Mouse (Mus musculus) MN1 (cell line): Measurements from ENCODE around the gene Dpep2nb.
"Not testable (repeated sequence)": the region's sequence is repeated elsewhere in the genome, so short reads cannot be mapped to it uniquely, and the experiment has no call there.

Source experiments
- DNase-seq: peaks from one replicate; pipeline ENCODE4 v3.0.0-alpha.2; 2016; ENCODE audit warnings: low spot score

The Dpep2nb gene

GRCm38 (mm10) chr8:106005875-106006274 is at the start of gene Dpep2nb:
Gene Dpep2nb, minus strand, starts transcription at chr8:106005975.
- no peak for DNase-seq

- DNase-seq, result peak; percentile 54
Measured at GRCm38 (mm10) chr8:106055038-106055437, 49.3 kb upstream of the Dpep2nb start.

- DNase-seq, result no peak
Measured at GRCm38 (mm10) chr8:106054190-106054811, 48.5 kb upstream of the Dpep2nb start.

GRCm38 (mm10) chr8:106052510-106053089 is 46.8 kb upstream of the Dpep2nb start:
- DNase-seq, result no peak

- DNase-seq, result peak; percentile 23
Measured at GRCm38 (mm10) chr8:106051068-106051467, 45.3 kb upstream of the Dpep2nb start.

GRCm38 (mm10) chr8:106049840-106050239 is 44.1 kb upstream of the Dpep2nb start:
- DNase-seq, result no peak

GRCm38 (mm10) chr8:106047854-106048630 is 42.3 kb upstream of the Dpep2nb start:
- DNase-seq, result no peak

- DNase-seq, result no peak
Measured at GRCm38 (mm10) chr8:106046872-106047559, 41.2 kb upstream of the Dpep2nb start.

- peak; percentile 36 for DNase-seq
Measured at GRCm38 (mm10) chr8:106044151-106044550, 38.4 kb upstream of the Dpep2nb start.

GRCm38 (mm10) chr8:106043055-106043454 is 37.3 kb upstream of the Dpep2nb start:
- no peak for DNase-seq

GRCm38 (mm10) chr8:106040218-106040617 is 34.4 kb upstream of the Dpep2nb start:
- no peak for DNase-seq

GRCm38 (mm10) chr8:106039605-106040004 is 33.8 kb upstream of the Dpep2nb start:
- no peak for DNase-seq

- DNase-seq, result no peak
Measured at GRCm38 (mm10) chr8:106038721-106039120, 32.9 kb upstream of the Dpep2nb start.

- DNase-seq, result peak; percentile 84
Measured at GRCm38 (mm10) chr8:106022483-106022882, 16.7 kb upstream of the Dpep2nb start.

- no peak for DNase-seq
Measured at GRCm38 (mm10) chr8:106018039-106018438, 12.3 kb upstream of the Dpep2nb start.

- DNase-seq, result no peak
Measured at GRCm38 (mm10) chr8:106017130-106017529, 11.4 kb upstream of the Dpep2nb start.

- DNase-seq, result no peak
Measured at GRCm38 (mm10) chr8:106016284-106016683, 10.5 kb upstream of the Dpep2nb start.

- DNase-seq, result not testable (repeated sequence)
Measured at GRCm38 (mm10) chr8:106012203-106012602, 6.4 kb upstream of the Dpep2nb start.

GRCm38 (mm10) chr8:106011643-106011986 is 5.8 kb upstream of the Dpep2nb start, which contains the start of gene Ddx28:
Gene Ddx28, minus strand, starts transcription at chr8:106011882.
- no peak for DNase-seq

GRCm38 (mm10) chr8:106010748-106011642 is 5.2 kb upstream of the Dpep2nb start:
- DNase-seq, result peak; percentile 95

- DNase-seq, result not testable (repeated sequence)
Measured at GRCm38 (mm10) chr8:106007891-106008290, 2.1 kb upstream of the Dpep2nb start.
